Mouse (Mus musculus): ENCODE data around the gene Adgrd1. TPM values are rescaled to one million over a fixed set of nuclear protein-coding genes. Genes with fewer than 3 reads are reported as not detected.

Adgrd1 gene
- polyA plus RNA-seq, 1 experiment from 2014 or later, result 0.40 TPM

GRCm38 (mm10) chr5:129179356-129179755 lies 82.8 kb downstream of the Adgrd1 start:
- H3K4me1 ChIP-seq (ENCODE audit: control insufficient read depth, low read depth, low read length), result peaks cover 16% of the 10 kb centered on the region
- no peaks in the 10 kb centered on the region for H3K27me3 ChIP-seq (ENCODE audit: control insufficient read depth, insufficient read depth, low read depth, low read length)
- 66% methylated on average over 6 of the region's 6 CpGs for WGBS (ENCODE audit: insufficient replicate concordance)
- H3K4me2 ChIP-seq (ENCODE audit: low read depth, low read length), result no peak overlapping the region
- no peak overlapping the region for H3K9ac ChIP-seq (ENCODE audit: low read depth, low read length)
- H3K36me3 ChIP-seq (ENCODE audit: control insufficient read depth, insufficient read depth), result no peaks in the 10 kb centered on the region
- no peaks in the 10 kb centered on the region for H3K9me3 ChIP-seq (replicated peaks; ENCODE audit: control insufficient read depth, low read length)
- peak; percentile 42 for ATAC-seq (ENCODE audit: low read depth)
- no peak overlapping the region for H3K4me3 ChIP-seq (ENCODE audit: low read depth, low read length)
- no peak overlapping the region for H3K27ac ChIP-seq (ENCODE audit: low read length)

- Histone ChIP-seq H3K27ac (ENCODE audit: low read length) (peak overlapping the region; percentile 2), H3K36me3 (ENCODE audit: control insufficient read depth, insufficient read depth) (no peaks in the 10 kb centered on the region), H3K27me3 (ENCODE audit: control insufficient read depth, insufficient read depth, low read depth, low read length) (no peaks in the 10 kb centered on the region), H3K4me1 (ENCODE audit: control insufficient read depth, low read depth, low read length) (peaks cover 16% of the 10 kb centered on the region), H3K4me2 (ENCODE audit: low read depth, low read length) (peak overlapping the region; percentile 37), H3K9ac (ENCODE audit: low read depth, low read length) (no peak overlapping the region), H3K9me3 (replicated peaks; ENCODE audit: control insufficient read depth, low read length) (no peaks in the 10 kb centered on the region), H3K4me3 (ENCODE audit: low read depth, low read length) (no peak overlapping the region)
- 47% methylated on average over 17 of the region's 17 CpGs for WGBS (ENCODE audit: insufficient replicate concordance)
- ATAC-seq (ENCODE audit: low read depth), result peak; percentile 80
Measured at GRCm38 (mm10) chr5:129179995-129180714, 83.6 kb downstream of the Adgrd1 start.

GRCm38 (mm10) chr5:129180715-129181228 lies 84.2 kb downstream of the Adgrd1 start:
- H3K27ac ChIP-seq (ENCODE audit: low read length), result peak overlapping the region; percentile 62
- H3K27me3 ChIP-seq (ENCODE audit: control insufficient read depth, insufficient read depth, low read depth, low read length), result no peaks in the 10 kb centered on the region
- WGBS (ENCODE audit: insufficient replicate concordance), result 56% methylated on average over 13 of the region's 13 CpGs
- peaks cover 16% of the 10 kb centered on the region for H3K4me1 ChIP-seq (ENCODE audit: control insufficient read depth, low read depth, low read length)
- H3K4me2 ChIP-seq (ENCODE audit: low read depth, low read length), result peak overlapping the region; percentile 37
- peak overlapping the region; percentile 6; the same call in 1 of the 2 replicates for H3K4me3 ChIP-seq (ENCODE audit: low read depth, low read length)
- H3K9ac ChIP-seq (ENCODE audit: low read depth, low read length), result no peak overlapping the region
- H3K36me3 ChIP-seq (ENCODE audit: control insufficient read depth, insufficient read depth), result no peaks in the 10 kb centered on the region
- no peaks in the 10 kb centered on the region for H3K9me3 ChIP-seq (replicated peaks; ENCODE audit: control insufficient read depth, low read length)
- peak; percentile 58 for ATAC-seq (ENCODE audit: low read depth)

GRCm38 (mm10) chr5:129181450-129181849 lies 84.9 kb downstream of the Adgrd1 start:
- H3K4me1 ChIP-seq (ENCODE audit: control insufficient read depth, low read depth, low read length), result peaks cover 16% of the 10 kb centered on the region
- H3K9me3 ChIP-seq (replicated peaks; ENCODE audit: control insufficient read depth, low read length), result no peaks in the 10 kb centered on the region
- no peak overlapping the region for H3K9ac ChIP-seq (ENCODE audit: low read depth, low read length)
- H3K27me3 ChIP-seq (ENCODE audit: control insufficient read depth, insufficient read depth, low read depth, low read length), result no peaks in the 10 kb centered on the region
- peak overlapping the region; percentile 62 for H3K27ac ChIP-seq (ENCODE audit: low read length)
- H3K4me3 ChIP-seq (ENCODE audit: low read depth, low read length), result no peak overlapping the region
- H3K4me2 ChIP-seq (ENCODE audit: low read depth, low read length), result peak overlapping the region; percentile 37
- no peak for ATAC-seq (ENCODE audit: low read depth)
- 33% methylated on average over 5 of the region's 5 CpGs for WGBS (ENCODE audit: insufficient replicate concordance)
- H3K36me3 ChIP-seq (ENCODE audit: control insufficient read depth, insufficient read depth), result no peaks in the 10 kb centered on the region

- Histone ChIP-seq H3K4me1 (ENCODE audit: control insufficient read depth, low read depth, low read length) (peaks cover 16% of the 10 kb centered on the region), H3K9ac (ENCODE audit: low read depth, low read length) (no peak overlapping the region), H3K36me3 (ENCODE audit: control insufficient read depth, insufficient read depth) (no peaks in the 10 kb centered on the region), H3K27ac (ENCODE audit: low read length) (no peak overlapping the region), H3K4me3 (ENCODE audit: low read depth, low read length) (no peak overlapping the region), H3K9me3 (replicated peaks; ENCODE audit: control insufficient read depth, low read length) (no peaks in the 10 kb centered on the region), H3K27me3 (ENCODE audit: control insufficient read depth, insufficient read depth, low read depth, low read length) (no peaks in the 10 kb centered on the region), H3K4me2 (ENCODE audit: low read depth, low read length) (no peak overlapping the region)
- 46% methylated on average over 8 of the region's 8 CpGs for WGBS (ENCODE audit: insufficient replicate concordance)
- ATAC-seq (ENCODE audit: low read depth), result no peak
Measured at GRCm38 (mm10) chr5:129182554-129182953, 86.0 kb downstream of the Adgrd1 start.

GRCm38 (mm10) chr5:129186260-129186659 lies 89.7 kb downstream of the Adgrd1 start:
- no peak overlapping the region for H3K4me2 ChIP-seq (ENCODE audit: low read depth, low read length)
- no peak overlapping the region for H3K27ac ChIP-seq (ENCODE audit: low read length)
- no peaks in the 10 kb centered on the region for H3K27me3 ChIP-seq (ENCODE audit: control insufficient read depth, insufficient read depth, low read depth, low read length)
- ATAC-seq (ENCODE audit: low read depth), result no peak
- H3K9me3 ChIP-seq (replicated peaks; ENCODE audit: control insufficient read depth, low read length), result no peaks in the 10 kb centered on the region
- H3K4me1 ChIP-seq (ENCODE audit: control insufficient read depth, low read depth, low read length), result peaks cover 8% of the 10 kb centered on the region
- 13% methylated on average over 2 of the region's 2 CpGs for WGBS (ENCODE audit: insufficient replicate concordance)
- H3K9ac ChIP-seq (ENCODE audit: low read depth, low read length), result no peak overlapping the region
- no peaks in the 10 kb centered on the region for H3K36me3 ChIP-seq (ENCODE audit: control insufficient read depth, insufficient read depth)
- H3K4me3 ChIP-seq (ENCODE audit: low read depth, low read length), result no peak overlapping the region

GRCm38 (mm10) chr5:129186926-129187325 lies 90.4 kb downstream of the Adgrd1 start:
- ATAC-seq (ENCODE audit: low read depth), result no peak
- Histone ChIP-seq H3K36me3 (ENCODE audit: control insufficient read depth, insufficient read depth) (no peaks in the 10 kb centered on the region), H3K9ac (ENCODE audit: low read depth, low read length) (no peak overlapping the region), H3K4me3 (ENCODE audit: low read depth, low read length) (no peak overlapping the region), H3K4me2 (ENCODE audit: low read depth, low read length) (no peak overlapping the region), H3K9me3 (replicated peaks; ENCODE audit: control insufficient read depth, low read length) (no peaks in the 10 kb centered on the region), H3K4me1 (ENCODE audit: control insufficient read depth, low read depth, low read length) (peaks cover 5% of the 10 kb centered on the region; the same call in 1 of the 2 replicates), H3K27me3 (ENCODE audit: control insufficient read depth, insufficient read depth, low read depth, low read length) (no peaks in the 10 kb centered on the region), H3K27ac (ENCODE audit: low read length) (no peak overlapping the region)
- 68% methylated on average over 7 of the region's 7 CpGs for WGBS (ENCODE audit: insufficient replicate concordance)

- no peak overlapping the region for H3K9ac ChIP-seq (ENCODE audit: low read depth, low read length)
- ATAC-seq (ENCODE audit: low read depth), result no peak
- H3K4me1 ChIP-seq (ENCODE audit: control insufficient read depth, low read depth, low read length), result no peaks in the 10 kb centered on the region
- H3K36me3 ChIP-seq (ENCODE audit: control insufficient read depth, insufficient read depth), result no peaks in the 10 kb centered on the region
- H3K27ac ChIP-seq (ENCODE audit: low read length), result no peak overlapping the region
- H3K27me3 ChIP-seq (ENCODE audit: control insufficient read depth, insufficient read depth, low read depth, low read length), result no peaks in the 10 kb centered on the region
- H3K4me3 ChIP-seq (ENCODE audit: low read depth, low read length), result no peak overlapping the region
- H3K9me3 ChIP-seq (replicated peaks; ENCODE audit: control insufficient read depth, low read length), result no peaks in the 10 kb centered on the region
- no peak overlapping the region for H3K4me2 ChIP-seq (ENCODE audit: low read depth, low read length)
- 70% methylated on average over 6 of the region's 6 CpGs for WGBS (ENCODE audit: insufficient replicate concordance)
Measured at GRCm38 (mm10) chr5:129189071-129189470, 92.5 kb downstream of the Adgrd1 start.

- no peak for ATAC-seq (ENCODE audit: low read depth)
- WGBS (ENCODE audit: insufficient replicate concordance), result 51% methylated on average over 7 of the region's 7 CpGs
Measured at GRCm38 (mm10) chr5:129190077-129190476, 93.5 kb downstream of the Adgrd1 start.

More at GRCm38 (mm10) chr5:129190077-129190476, 93.5 kb downstream of the Adgrd1 start:
- Histone ChIP-seq H3K27me3 (ENCODE audit: control insufficient read depth, insufficient read depth, low read depth, low read length) (no peaks in the 10 kb centered on the region), H3K27ac (ENCODE audit: low read length) (no peak overlapping the region), H3K4me1 (ENCODE audit: control insufficient read depth, low read depth, low read length) (no peaks in the 10 kb centered on the region), H3K36me3 (ENCODE audit: control insufficient read depth, insufficient read depth) (no peaks in the 10 kb centered on the region), H3K4me2 (ENCODE audit: low read depth, low read length) (no peak overlapping the region), H3K9me3 (replicated peaks; ENCODE audit: control insufficient read depth, low read length) (no peaks in the 10 kb centered on the region), H3K4me3 (ENCODE audit: low read depth, low read length) (no peak overlapping the region), H3K9ac (ENCODE audit: low read depth, low read length) (no peak overlapping the region)

Measured in liver, embryonic 16.5 days (tissue).